Mouse (Mus musculus) liver, adult 2 months (tissue): Measurements from ENCODE around the gene Glis3.

Experiments
- CTCF ChIP-seq: fragments of 200-500 bp; IDR thresholded peaks from 2 replicates; pipeline ENCODE4 v1.5.1; 2011; ENCODE audit warnings: low read depth, low read length, control low read depth
- POLR2A ChIP-seq: fragments of 200-500 bp; IDR thresholded peaks from 2 replicates; pipeline ENCODE4 v1.6.1; 2011; ENCODE audit warnings: low read length, control low read depth; ENCODE audit not compliant: insufficient read depth; ENCODE audit errors: extremely low read depth

- TF ChIP-seq POLR2A (no peak), CTCF (no peak)
Measured at GRCm38 (mm10) chr19:28617736-28618135, 62.1 kb downstream of the Glis3 start.
